Mouse (Mus musculus): ENCODE data around the gene Gm42421.

Gene Gm42421

GRCm38 (mm10) chr5:143933875-143934274, 5.9 kb downstream of the Gm42421 start:
- DNase-seq (ENCODE audit: inconsistent age in 2 of 2, low spot score in 1 of 2) = no peak

DNA sequence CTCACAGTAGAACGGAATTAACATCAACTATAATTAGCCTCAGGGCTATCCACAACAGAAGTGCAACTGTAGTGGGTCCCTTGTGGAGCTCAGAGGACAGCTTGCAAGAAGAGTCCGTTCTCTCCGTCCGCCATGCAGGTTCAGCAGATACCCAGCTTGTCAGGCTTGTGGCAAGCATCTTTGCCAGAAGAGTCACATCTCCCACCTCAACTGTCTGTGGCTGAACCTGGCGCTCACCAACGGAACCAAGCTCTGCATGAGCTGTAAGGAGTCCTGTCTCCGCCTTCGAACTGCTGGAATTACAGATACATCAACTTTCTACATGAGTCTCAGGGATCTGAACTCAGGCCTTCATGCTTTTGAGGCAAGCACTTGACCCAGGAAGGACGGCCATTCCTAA, 8.2 kb downstream of the Gm42421 start:
- no peak for DNase-seq (ENCODE audit: inconsistent age in 2 of 2, low spot score in 1 of 2)

- no peak for DNase-seq (ENCODE audit: inconsistent age in 2 of 2, low spot score in 1 of 2)
Observed at GRCm38 (mm10) chr5:143941588-143941987, 13.6 kb downstream of the Gm42421 start.

- no peak for DNase-seq (ENCODE audit: inconsistent age in 2 of 2, low spot score in 1 of 2)
Observed at GRCm38 (mm10) chr5:143943231-143944125, 15.5 kb downstream of the Gm42421 start.

- DNase-seq (ENCODE audit: inconsistent age in 2 of 2, low spot score in 1 of 2) = no peak
Observed at GRCm38 (mm10) chr5:143948361-143948760, 20.4 kb downstream of the Gm42421 start.

- DNase-seq (ENCODE audit: inconsistent age in 2 of 2, low spot score in 1 of 2) = peak; percentile 19 to 73
Observed at GRCm38 (mm10) chr5:143950016-143950415, 22.0 kb downstream of the Gm42421 start.

GRCm38 (mm10) chr5:143957101-143957500, 29.1 kb downstream of the Gm42421 start:
- DNase-seq (ENCODE audit: inconsistent age in 2 of 2, low spot score in 1 of 2) = no peak

DNA sequence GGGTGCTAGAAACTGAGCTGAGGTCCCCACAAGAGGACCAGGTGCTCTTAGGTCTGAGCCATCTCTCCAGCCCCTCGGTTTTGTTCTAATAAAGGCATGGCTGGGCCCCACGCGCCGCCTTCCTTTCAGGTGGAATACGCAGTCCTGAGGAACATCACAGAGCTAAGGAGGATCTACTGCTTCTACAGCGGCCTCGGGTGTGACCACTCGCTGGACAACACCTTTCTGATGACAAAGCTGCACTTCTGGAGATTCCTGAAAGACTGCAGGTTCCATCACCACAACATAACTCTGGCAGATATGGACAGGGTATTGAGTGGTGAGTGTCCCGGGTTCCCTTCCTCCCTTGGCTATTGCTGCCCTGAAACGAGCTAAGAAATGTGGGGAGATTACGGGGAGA, 31.6 kb downstream of the Gm42421 start:
- no peak for DNase-seq (ENCODE audit: inconsistent age in 2 of 2, low spot score in 1 of 2)

DNA sequence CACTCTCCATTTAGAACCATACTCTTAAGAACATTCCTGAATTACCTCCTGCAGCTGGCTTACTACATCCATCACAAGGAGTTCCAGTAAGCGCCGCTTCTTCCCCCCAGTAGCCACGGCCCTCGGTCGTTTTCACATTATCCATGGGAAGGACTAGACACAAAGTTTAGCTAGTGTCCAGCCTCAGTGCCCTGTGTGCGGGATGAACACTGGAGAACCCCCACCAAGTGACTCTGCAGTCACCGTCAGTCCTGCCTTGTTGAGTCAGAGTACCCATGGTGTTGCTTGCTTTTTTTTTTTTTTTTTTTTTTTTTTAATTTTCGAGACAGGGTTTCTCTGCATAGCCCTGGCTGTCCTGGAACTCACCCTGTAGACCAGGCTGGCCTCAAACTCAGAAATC, 33.2 kb downstream of the Gm42421 start:
- no peak for DNase-seq (ENCODE audit: inconsistent age in 2 of 2, low spot score in 1 of 2)

DNA sequence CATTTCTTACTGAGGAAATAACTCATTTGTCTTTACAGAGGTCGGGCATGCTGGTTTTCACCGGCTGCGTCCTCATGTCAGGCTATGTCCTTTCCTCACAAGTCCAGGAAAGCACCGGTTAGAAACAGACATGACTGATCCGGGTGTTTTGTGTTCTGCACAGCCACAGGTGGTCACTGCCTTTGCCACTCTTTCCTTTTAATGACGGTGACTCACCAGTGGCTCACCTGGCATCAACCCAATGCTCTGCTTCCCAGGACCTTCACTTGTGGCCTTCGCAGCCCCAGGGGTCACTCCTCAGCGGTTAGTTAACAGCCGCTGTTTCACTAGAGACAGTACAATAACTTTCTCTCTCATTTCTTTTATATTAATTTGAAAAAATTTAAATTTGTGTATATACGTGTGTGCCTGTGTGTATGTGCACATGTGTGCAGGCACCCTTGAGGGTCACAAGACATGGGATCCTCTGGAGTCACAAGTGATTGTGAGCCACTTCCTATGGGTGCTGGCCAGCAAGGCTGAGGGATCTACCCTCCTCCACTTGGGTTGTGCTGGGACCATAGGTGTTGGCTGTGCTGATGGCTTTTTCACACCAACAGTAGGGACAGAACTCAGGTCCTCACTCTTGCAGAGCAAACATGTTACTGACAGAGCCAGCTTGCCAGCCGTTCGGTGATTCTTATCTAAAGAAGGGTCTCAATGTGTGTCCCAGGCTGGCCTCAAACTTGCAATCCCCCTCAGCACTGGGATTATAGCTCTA, 37.8 kb downstream of the Gm42421 start:
- peak; percentile 88 to 95 for DNase-seq (ENCODE audit: inconsistent age in 2 of 2, low spot score in 1 of 2)

GRCm38 (mm10) chr5:143966671-143967070, 38.7 kb downstream of the Gm42421 start:
- no peak for DNase-seq (ENCODE audit: inconsistent age in 2 of 2, low spot score in 1 of 2)

- no peak for DNase-seq (ENCODE audit: inconsistent age in 2 of 2, low spot score in 1 of 2)
Observed at GRCm38 (mm10) chr5:143972628-143973027, 44.7 kb downstream of the Gm42421 start.

DNA sequence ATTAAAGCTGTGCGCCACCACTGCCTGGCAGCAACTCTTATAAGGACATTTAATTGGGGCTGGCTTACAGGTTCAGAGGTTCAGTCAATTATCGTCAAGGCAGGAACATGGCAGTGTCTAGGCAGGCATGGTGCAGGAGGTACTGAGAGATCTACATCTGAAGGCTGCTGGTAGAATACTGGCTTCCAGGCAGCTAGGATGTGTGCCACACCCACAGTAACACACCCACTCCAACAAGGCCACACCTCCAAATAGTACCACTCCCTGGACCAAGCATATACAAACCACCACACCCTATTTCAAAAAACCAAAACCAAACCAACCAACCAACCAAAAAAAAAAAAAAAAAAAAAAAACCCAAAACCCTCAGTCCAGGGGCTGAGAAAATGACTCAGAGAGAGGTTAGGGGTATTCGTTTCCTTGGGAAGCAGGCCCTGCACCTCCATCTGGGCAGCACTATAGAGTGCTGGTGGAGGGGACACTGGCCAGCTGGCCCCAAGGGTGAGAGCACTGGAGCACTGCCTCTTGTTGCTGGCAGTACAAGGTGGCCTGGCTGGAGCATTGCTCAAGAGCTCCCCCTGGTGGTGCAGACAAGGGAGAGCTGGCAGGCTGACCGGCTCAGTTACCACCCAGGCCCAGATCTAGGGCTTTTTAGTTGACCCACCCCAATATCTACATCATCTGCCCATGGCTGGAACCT, 47.1 kb downstream of the Gm42421 start:
- peak; percentile 66 to 88 for DNase-seq (ENCODE audit: inconsistent age in 2 of 2, low spot score in 1 of 2)

DNA sequence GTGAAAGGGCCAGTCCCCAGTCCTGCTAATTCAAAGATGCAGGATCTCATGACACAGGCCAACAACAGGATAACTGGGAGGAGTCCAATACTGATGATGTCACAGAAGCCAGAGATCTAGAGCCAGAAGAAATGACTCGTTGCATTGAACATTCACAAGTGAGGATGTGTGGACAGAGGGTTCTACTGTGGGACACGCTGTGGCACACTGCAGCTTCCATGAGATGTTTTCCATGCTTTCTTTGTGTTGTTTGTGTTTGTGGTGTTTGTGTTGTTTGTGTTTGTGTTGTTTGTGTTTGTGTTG, 47.6 kb downstream of the Gm42421 start:
- no peak for DNase-seq (ENCODE audit: inconsistent age in 2 of 2, low spot score in 1 of 2)

DNA sequence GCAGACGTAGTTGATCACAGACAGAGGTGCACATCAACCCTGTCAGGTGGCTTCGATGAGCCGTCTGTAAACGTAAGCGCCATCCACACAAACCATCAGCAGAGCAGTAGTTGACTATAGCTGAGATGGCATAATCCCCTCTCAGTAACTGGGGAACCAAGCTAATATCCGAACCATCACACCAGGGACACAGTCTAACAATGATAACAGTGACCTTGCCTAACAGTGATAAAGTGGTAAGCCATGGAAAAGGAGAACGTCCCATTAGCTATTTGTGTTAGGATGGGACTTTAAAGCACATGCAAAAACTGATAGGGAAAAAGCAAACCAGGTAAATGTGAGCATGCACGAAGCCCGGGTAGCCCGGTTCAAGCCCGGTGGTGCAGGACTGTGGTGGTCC, 48.3 kb downstream of the Gm42421 start:
- no peak for DNase-seq (ENCODE audit: inconsistent age in 2 of 2, low spot score in 1 of 2)

DNA sequence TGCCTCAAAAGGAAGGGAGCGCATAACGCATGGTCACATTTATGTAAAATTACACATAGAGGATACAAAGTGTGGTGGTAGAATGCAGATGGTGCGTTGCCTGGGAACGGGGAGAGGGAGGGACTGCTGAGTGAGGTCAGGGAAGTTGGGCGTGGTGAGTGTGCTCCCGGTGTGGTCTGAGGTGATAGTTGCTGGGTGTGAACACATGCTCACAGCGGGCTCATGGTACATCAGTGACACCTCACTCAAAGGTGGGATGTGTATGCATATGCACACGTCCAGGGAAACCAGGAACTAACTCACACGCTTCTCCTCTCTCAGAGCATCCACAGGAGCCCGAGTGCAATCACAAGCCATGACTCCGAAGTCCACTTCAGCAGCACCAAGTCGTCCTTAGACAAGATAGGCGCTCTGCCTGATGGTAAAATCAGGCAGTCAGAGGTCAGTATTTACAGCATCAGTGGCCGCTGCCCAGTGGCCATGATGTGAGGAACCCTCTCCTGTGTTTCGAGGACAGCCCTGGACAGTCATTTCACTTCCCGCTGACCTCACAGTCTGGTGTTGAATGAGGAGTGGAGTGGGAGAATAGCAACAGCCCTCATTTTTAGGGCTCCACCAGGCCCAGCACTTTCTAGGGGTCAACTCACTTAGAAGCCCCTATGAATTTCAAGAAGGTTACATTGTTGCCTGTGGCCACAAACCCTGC, 48.9 kb downstream of the Gm42421 start:
- DNase-seq (ENCODE audit: inconsistent age in 2 of 2, low spot score in 1 of 2) = no peak

- DNase-seq (ENCODE audit: inconsistent age in 2 of 2, low spot score in 1 of 2) = no peak
Observed at GRCm38 (mm10) chr5:143980858-143981257, 52.9 kb downstream of the Gm42421 start.

DNA sequence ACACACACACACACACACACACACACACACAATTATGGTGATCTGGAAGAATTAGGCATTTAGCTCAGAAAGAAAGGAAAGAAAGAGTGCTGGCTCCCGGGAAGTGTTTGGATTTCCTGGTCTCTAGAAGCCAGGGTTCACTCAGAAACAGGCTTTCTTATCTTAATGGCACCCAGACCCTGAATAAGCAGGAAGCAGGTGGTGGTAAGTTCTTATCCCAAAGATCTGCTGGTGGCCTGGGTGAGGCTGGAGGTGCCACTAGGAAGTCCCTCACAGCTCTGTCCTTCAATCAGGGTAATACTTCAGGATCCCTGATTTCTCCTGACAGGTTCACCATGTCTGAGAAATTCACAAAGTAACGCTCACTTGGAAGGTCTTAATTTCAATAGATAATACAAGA, 54.4 kb downstream of the Gm42421 start:
- no peak for DNase-seq (ENCODE audit: inconsistent age in 2 of 2, low spot score in 1 of 2)

- peak; percentile 88 to 91 for DNase-seq (ENCODE audit: inconsistent age in 2 of 2, low spot score in 1 of 2)
Observed at GRCm38 (mm10) chr5:143985381-143985780, 57.4 kb downstream of the Gm42421 start.

Measured in adrenal gland, adult (tissue).